Mouse (Mus musculus) neutrophil, adult 65 days (primary cell): Measurements from ENCODE around the gene Edrf1. TPM values are rescaled to one million over a fixed set of nuclear protein-coding genes. Genes with fewer than 3 reads are reported as not detected.

Source experiments
- total RNA-seq: library from RNA; stranded (reverse); gene quantifications from 2 replicates; pipeline ENCODE4 v1.2.4, GENCODE M21; 2023

The Edrf1 gene
- 19.2 and 33.8 TPM in 2 replicates for total RNA-seq

DNA sequence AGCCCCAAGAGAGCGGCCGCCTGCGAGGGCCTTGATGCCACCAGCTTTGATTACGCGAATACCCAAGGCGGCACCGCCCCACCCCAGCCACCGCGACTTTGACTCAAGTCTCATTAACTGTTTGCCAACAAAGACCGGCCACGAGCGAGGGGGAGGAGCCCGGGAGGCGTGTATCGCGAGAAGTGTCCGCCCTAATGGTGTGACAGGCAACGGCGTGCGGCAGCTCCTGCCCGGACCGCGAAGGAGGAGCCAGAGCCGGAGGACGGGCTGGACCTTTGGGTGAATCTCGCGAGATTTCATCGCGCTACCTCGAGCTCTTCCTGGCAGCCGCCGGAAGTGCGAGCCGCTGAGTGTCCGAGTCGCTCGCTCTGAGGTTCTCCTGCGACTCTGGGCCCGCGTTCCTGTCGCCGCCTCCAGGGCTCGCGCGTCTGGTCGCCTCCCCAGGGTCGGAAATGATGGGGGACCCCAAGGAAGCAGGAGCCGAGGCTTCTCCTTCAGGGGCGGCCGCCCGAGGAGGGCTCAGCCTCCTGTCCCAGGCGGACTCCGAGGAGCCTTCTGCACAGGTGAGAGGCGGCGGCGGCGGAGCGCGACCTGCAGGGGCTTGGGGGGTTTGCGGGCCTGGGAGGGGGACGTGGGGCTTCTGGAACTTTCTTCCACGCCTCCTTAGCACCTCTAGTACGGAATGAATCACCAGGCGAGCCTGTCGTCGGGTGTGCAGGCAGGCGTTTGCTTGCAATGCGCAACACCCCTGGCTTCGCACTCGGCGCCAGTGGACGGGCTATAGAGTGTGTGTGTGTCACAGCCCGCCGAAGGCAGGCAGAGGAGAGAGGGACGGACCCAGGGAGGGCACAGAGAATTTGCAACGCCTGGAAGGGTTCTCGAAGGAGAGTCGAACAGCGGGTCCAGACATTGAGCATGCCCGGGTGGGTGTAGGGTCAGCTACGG lies at the start of gene Edrf1:
Gene Edrf1 (plus strand): TSS at position 183 of the 945 bp plus-strand sequence.

DNA sequence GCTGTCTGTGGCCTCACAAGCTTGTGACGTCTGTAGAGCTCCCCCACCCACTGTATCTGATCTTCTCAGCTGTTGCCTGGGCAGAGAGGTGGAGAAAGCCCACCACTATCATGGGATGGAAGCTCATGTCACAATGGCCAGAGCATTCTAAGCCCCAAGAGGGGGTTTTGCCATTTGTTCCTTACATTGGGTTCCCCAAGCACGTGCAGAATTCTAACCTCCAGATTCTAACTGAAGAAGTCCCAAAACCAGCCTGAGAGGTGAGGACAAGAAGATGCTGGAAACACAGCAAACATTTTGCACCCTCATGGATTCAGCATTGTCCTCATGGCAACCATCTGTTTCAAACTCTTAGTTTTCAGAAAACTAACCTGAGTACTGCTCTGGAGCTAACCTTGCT lies 35.3 kb upstream of the Edrf1 start, which contains the start of gene Tex36:
Gene Tex36 (minus strand): TSS at position 101 of the 400 bp plus-strand sequence.

DNA sequence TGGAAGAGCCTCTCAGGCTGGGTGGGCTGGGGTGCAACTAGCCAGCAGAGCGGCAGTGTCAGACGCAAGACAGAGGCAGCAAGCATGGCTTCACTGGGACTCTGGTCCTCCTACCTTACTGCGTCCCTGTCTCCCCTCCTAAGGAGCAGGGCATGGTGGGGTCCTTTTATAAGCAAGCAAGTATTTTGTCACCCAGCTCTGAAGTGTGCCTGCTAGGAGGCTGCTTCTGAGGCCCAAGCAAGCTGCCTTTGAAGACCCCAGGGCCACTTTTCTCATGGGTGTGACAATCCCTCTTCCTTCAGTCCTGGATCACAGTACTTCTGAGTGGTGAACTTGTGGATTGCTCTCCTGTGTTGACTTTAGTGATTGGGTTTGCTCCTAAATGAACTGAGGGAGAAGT lies 42.6 kb downstream of the Edrf1 start, which contains the start of gene Mmp21:
Gene Mmp21 (minus strand): TSS at position 101 of the 400 bp plus-strand sequence.

Other genes starting within 250 kb of the Edrf1 start
- gene Tex36, start 35.4 kb upstream of the Edrf1 start, total RNA-seq = not detected in 2 replicates
- not detected in 2 replicates for gene Mmp21, start 42.5 kb downstream of the Edrf1 start, total RNA-seq
- gene Bccip, start 71.8 kb downstream of the Edrf1 start, total RNA-seq = 14.0 and 14.7 TPM in 2 replicates
- 2.8 and 5.5 TPM in 2 replicates for gene Uros, start 72.5 kb downstream of the Edrf1 start, total RNA-seq
- gene Fank1, start 139.3 kb downstream of the Edrf1 start, total RNA-seq = not detected in 2 replicates
- gene Dhx32, start 145.2 kb downstream of the Edrf1 start, total RNA-seq = 3.6 and 8.2 TPM in 2 replicates